Mouse (Mus musculus) frontal cortex, adult (tissue): ENCODE data around the gene Thsd7b.

ENCODE experiments used
- ATAC-seq: cut with Nextera tagmentation; 2 replicates; pipeline ENCODE4 v1.9.2; 2017; ENCODE audit warnings: mild to moderate bottlenecking, moderate library complexity, mixed read lengths; ENCODE audit not compliant: low TSS enrichment

The Thsd7b gene

DNA sequence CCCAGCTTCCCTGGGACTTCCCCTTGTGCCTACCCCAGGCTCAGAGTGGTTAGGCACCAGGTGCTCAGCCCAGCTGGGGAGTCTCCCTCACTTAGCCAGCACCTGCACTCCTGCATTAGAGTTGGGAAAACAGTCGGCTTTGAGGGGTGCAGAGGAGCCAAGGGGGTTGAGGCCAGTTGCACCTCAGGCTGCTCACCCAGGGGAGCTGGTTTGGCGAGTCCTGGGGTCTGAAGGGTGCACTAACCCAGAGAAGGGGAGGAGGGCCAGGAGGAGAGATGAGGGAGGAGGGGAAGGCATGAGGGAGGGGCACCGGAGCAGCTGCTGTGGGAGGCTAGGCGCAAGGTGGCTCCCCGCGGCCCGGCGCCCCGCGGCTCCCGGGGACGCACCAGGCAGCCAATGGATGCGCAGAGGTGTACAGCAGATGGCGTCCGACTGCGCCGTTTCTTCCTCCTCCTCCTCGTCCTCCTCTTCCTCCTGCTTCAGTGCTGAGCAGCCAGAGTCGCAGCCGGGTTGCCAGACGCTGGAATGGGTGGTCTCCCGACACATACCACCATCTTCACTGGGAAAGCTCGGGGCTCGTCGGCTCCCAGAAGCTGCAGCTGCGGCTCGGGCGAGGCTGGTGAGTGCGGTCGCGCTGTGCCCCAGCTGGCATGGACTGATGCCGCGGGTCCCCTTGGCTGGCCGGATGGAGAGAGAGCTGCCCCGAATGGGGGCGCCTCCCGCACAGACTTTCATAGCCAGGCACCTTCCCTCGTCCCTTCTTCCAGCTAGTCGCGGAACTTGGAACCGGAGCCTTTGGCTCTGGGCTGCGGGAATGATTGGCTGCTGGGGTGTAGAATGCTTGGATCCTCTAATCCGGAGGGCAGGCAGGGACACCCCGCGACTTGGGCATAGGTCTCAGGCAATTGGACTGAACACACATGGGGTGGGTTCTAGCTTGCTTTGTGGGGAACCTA, at the start of gene Thsd7b:
Gene Thsd7b (plus strand): TSS at position 321 of the 956 bp plus-strand sequence.
- peak; percentile 77 for ATAC-seq

DNA sequence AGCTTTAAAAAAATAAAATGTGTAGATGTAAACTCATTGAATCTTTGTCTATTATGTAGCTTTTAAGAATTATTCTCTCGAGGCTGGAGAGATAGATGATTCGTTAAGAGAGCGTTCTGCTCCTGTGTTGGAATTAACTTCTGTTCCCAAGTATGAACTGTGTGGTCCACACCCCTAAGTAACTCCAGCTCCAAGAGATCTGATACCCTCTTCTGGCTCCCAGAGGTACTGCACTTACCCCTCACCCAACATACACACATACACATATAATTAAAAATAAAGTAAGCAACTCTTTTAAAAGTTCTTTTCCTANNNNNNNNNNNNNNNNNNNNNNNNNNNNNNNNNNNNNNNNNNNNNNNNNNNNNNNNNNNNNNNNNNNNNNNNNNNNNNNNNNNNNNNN, 28.8 kb upstream of the Thsd7b start:
- ATAC-seq = peak; percentile 62; the same call in 1 of the 2 replicates

DNA sequence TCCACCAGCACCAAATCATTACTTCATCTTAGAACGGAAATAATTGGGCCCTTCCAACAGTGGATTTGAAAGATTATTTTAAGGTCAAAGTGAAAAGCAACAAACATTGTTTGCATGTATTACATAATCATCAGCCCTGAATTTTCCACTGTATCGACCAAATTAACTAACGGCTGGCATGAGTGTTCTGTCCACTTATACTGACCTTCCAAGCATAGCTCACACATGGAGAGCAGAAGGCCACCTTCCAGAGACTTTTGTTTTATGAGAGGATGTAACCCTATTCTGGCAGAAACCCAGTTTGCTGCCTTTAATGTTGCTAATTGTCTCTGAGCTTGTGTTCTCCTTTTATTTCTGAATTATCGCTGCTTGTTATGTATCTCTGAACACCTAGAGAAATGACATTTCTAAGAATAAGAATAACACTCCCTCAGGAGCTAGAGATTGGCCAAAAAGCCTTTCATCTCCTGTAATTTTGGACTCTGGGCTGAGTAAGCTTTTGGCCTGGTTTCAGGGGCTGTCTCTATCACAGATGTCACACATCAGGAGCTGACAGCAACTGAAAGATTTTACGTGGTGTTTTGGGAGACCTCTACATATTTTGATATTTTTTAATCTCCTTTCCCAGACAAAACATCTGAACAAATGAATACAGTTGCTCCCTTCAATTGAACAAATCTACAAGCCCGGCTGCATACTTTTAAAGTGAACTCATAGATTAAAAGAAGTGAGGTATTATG, 22.2 kb upstream of the Thsd7b start:
- ATAC-seq = no peak

DNA sequence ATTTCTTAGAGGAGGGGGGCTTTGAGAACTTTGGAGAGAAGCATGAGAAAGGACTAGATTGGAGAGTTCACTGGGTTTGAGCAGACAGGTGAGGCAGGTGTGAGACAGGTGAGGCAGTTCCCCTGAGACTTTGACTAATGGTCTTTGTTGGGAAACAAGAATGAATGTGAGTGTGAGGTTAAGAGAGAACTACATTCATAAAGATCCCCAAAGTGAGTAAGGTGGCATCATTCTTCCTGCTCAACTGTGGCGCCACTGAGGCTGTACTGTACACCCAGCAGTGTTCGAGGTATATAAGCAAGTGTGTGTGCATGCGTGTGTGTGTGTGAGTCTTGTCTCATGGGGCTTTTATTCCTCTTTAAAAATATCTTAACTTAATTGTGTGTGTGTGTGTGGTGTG, 6.4 kb upstream of the Thsd7b start:
- no peak for ATAC-seq

DNA sequence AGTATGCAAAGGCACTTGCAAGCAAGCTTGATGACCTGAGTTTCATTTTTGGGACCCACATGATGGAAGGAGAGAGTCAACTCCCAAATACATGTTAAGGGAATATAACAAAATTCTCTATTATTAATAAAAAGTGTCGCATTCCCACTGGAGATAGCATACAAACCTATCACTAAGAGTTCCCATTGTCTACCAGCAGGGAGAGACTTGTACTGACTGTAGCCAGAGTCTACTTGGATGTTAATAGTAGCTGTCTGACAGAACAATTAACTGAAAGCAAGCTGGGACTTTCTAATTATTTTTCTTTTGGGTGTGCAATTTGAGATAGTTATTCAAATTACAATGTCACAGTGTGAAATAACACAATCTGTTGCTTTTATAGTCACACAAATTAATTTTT, 31.1 kb downstream of the Thsd7b start:
- ATAC-seq = no peak

DNA sequence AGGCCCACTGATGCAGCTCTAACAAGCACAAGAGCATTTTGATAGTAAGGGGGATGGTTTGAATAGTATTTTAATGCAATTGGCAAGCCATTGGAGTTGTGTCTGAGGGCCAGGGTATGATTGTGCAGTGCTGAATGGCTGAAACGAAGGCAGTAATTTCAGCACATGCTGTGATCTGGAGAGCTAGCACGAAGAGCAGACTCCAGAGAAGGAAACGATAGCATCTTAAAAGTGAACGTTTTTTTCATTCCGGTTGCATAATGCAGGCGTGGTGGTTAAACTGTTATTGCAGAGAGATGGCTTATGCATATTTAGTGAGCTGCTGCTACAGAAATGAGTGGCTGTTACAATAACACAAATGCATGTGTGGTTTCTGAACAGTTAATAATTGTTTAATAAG, 51.3 kb downstream of the Thsd7b start:
- peak; percentile 77 for ATAC-seq

DNA sequence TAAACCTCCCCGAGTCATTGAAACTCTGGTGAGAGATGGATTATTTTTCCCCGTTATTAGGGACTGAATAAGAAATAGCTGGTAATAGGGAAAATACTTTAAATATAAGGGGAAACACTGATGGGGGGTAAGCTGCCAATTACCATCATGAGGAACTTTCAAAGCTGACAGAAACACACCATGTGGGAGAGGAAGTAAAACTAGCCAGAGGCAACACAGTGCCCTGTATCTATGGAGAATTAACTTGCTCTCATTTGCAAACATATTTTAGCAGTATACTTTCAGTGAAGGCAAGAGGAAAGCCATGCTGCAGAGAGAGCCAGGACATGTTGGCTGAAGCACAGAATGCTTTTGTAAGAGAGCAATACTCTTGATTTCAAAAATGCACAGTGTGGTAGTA, 51.7 kb downstream of the Thsd7b start:
- ATAC-seq = no peak

DNA sequence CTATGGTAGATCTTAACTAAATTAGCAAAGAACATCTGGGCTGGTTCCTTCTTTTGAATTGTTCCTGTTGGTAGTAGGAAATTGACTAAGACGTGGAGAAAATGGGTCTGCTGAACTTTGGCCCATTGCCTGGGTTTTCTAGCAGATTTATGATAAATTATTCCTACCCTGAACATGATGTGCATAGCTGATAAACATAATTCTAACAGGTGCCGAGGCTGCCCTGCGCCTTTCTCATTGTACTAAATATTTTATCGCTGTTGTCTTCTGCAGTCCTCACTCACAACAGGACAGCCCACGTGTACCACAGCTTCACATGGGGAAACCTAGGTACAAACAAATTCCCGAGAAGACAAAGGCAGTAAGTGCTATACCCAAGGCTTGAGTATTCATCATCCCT, 83.5 kb downstream of the Thsd7b start:
- no peak for ATAC-seq

DNA sequence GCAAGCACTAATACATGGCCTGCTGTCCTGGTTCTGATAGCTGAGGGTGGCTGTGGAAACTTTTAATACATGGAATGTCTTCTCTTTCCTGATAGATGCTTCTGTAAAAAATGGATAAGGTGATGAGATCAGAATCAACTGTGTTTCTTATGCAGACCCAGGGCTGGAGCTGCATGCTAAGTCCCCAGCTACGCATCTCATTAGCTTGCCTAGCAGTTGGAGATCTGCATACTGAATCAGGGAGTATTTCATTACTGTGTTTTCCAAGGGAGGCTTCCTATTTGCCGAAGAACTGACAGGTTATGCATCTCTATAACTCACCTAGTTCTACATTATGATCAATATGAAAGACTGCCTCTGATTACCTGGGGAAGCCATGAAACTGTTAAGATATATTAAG, 84.3 kb downstream of the Thsd7b start:
- ATAC-seq = no peak

DNA sequence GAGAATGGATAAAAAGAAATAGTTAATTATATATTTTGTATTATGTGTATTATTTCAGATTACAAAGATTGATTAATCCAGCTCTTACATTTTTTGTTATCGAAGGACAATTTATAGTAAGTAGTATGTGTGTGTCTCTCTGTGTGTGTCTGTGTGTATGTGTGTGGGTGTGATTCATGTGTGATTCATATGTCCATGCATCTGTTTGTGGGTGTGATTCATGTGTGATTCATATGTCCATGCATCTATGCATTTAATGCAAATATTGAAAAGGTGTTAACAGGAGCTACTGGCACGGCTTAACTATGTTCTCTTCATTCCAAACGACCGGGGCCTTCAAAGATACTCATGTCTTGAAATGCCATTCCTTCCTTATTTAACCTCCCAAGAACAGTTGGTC, 90.3 kb downstream of the Thsd7b start:
- no peak for ATAC-seq

DNA sequence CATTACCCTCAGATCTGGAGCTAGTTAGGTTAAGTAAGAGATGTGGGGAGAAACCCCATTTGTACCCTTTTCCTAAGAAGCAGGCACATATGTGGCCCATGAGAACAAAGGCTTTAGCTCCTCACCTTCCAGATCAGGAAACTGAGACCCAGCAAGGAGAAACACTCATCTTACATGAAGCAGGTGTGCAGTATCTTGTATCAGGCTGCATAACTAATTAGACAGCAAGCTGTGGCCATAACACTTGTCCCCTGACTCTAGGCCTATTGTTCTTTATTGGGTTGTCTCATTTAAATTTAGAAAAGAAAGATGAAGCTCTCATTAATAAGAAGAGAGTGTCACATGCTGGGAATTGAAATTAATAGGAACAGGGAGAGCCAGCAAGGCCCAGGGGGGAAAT, 91.7 kb downstream of the Thsd7b start:
- ATAC-seq = no peak

DNA sequence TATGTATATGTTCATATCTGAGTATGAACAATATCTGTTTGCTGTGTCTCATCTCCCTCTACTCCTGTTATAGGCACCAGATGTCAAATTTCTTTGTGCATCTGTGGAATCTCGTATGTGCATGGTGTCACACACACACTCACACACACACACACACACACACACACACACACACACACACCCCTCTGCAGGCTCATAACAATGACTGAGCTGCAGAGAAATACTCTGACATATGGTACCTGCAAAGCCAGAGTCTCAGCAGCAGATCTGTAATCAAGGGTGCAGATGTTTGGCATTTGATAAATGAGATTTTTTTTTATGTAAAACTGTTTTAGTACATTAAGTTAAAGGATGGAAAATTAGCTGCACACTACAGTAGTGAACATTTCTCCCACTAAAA, 92.5 kb downstream of the Thsd7b start:
- ATAC-seq = no peak

DNA sequence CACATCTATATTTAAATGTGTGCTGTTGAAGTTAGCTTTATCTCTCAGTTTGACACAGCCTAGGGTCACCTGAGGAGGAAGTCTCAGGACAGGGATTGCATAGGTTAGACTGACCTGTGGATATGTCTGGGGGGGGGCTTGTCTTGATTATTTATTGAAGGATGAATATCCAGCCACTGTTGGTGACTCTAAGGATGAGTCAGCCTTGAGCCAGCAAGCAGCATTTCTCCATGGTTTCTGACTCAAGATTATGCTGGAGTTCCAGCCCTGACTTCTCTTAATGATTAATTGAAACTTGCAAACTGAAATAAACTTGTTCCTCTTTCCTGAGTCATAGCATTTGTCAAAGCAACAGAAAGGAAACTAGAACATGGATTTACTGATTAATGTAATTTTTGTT, 113.4 kb downstream of the Thsd7b start:
- no peak for ATAC-seq

DNA sequence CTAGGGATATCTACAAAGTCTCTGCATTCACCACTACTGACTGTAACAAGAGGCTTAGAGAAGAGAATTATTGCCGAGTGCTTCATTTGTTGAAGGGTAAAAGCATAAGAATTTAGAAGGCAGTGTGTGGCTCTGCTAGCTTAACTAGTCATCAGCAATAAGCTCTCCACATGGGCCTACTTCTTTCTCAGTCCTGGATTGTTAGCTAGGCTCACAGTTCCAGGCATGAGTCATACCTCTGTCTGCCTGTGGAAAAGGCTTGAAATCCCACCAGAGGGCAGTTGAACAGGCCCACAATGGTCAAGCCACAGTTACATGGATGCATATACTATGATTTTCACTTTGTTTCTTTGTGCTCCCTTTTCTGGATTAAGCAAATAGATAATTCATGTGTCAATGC, 138.5 kb downstream of the Thsd7b start:
- peak; percentile 79 for ATAC-seq

DNA sequence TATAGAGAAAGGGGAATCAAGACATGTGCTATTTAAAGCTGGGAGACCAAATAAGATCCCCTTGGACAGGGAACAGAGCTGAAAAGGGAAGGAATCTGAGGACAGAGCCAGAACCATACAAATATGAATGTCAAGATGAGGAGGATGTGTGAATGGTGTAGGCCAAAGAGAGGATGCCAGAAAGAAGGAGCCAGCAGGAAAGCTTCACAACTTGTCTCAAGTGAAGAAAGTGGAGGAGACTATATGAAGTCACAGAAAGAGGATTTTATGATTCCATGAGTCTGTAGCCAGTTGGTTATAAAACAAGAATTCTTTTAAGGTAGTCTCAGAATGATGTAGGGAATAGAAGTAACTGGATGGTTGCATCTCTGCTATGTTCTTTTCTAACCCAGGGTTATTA, 148.5 kb downstream of the Thsd7b start:
- ATAC-seq = peak; percentile 100

DNA sequence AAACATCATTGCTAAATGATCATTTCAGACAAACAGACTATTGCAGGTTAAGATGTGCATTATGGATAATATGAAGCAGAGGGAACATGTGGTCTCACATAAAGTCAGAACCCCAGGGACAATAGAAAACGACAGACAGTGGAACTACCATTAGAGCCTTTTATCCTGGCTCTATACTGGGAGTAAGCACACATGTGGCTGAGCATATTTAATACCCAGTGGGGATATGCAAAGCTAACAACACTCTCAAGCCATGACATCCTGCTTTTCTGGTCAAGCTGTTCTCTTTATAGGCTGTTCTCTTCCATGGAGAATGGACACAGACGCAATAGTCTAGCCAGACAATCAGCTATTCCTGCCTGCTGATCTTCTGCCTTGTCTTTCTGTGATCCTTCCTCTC, 191.3 kb downstream of the Thsd7b start:
- ATAC-seq = no peak

DNA sequence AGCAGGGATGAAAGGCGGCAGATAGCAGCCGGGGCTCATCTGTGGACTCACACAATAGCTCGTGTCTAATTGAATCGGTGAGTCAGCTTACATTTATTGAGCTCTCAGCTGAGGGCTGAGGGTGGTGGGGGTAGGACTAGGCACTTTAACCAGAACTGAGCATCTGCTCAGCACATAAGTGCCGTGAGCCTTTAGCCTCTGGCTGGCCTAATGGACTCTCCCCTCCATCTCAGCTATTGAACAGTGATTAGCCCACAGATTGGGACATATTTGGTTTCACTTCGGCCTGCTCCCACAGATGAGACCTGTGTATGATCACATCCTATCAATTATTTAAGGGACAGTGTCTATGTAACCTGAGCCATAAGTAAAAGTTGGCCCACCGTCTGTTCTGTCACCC, 200.4 kb downstream of the Thsd7b start:
- ATAC-seq = no peak

DNA sequence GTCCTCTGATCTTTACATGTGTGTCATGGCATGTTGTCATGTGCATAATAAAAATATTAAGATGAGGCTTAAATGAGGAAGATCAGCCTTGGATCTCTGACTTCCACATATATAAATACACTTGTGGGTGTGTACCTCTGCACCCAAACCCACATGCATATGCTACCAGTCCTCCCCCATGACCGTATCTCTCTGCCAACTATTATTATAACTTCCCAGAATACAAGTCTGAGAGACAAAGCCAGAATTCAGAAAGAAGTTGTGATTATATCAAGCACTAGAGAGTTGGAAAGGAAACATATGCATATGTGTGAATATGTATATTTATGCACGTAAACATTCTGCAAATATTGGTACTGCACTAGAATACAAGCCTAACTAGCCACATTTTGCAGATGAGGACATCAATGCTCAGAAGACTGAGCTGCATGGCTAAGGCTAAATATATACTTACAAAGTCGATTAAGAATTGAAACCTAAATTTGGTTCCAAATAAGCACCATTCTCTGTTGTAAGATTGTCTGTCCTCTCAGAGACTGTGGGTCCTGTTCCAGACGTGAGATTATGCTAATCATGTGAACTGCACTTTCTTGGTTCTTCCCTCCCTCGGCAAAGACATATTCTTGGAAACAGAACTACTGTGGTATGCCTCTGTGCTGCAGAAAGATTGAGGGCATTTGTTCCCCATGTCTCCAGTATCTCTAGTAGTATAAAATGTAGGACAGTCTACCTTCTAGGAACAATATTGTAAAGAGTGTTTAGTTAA, 211.3 kb downstream of the Thsd7b start:
- ATAC-seq = peak; percentile 93

DNA sequence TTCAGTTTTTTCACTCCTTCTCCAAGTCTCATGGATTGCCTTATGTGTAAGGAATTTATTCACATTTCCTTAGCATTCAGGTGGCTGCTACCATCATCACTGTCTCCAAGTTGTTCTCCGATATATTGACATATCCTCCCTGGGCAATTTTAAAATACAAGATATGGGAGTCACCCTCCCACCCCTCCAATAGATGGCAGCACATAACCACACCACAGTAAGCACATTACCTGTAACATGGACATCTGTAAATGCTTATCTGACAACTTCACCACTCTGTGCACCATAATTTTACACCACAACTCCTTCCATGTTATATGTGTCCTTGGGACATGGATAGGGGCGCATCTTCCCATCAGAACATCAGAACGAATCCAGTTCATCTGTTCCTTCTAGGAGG, 218.0 kb downstream of the Thsd7b start:
- peak; percentile 83 for ATAC-seq

DNA sequence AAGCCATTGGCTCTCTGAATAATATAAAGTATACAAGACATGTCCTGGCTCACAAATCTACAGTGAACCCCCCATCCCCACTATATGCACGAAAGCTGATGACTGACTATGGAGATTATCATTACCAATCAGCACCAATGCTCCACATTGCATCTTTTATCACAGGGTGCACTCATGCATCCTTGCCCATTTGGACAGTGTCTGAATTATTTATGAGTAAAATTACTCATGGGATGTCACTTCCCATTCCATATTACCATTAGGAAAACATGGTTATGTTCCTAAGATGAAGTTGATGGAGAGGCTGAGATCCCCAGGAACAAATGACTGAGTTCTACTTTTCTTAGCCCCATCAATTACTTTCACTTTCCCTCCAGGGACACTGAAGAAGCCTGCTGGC, 220.8 kb downstream of the Thsd7b start:
- ATAC-seq = no peak

DNA sequence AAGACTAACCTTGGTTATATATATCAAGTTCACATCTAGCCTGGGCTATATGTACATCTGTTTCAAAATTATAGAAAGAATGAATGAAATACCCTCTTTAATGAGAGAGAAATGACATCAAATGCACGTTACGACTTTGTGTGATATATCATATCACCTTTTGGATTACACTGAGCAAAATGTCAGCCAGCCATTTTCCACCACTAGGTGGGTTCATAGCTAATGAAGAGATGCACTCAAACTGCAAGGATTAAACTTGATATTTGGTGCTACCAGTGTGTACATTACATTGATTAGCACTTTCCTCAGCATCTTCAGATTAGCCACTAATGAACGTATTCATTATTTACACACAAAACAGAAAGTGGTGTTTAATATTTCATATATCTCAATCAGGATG, 228.6 kb downstream of the Thsd7b start:
- no peak for ATAC-seq

DNA sequence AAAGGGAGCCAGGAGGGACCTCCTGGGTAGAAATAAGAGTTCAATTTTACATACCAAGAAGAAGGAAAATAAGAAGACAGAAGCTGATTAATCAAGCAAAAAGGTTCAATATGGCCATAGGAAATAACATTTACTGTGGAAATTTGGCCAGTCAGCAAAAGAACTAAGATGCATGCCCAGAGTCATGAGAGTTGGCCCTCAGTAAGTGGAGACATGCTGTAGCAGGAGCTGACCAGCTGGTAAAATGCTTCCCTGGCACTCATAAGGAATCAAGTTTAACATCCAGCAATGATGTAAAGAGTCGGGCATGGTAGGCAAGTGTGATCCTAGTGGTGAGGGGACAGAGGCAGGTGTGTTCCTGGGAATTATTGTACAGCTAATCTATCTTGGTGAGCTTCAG, 243.3 kb downstream of the Thsd7b start:
- ATAC-seq = no peak
